Mouse (Mus musculus): Measurements from ENCODE around the gene Rin2. TPM values are rescaled to one million over a fixed set of nuclear protein-coding genes. Genes with fewer than 3 reads are reported as not detected.

Gene Rin2
- polyA plus RNA-seq, 1 experiment = 12.3 TPM

DNA sequence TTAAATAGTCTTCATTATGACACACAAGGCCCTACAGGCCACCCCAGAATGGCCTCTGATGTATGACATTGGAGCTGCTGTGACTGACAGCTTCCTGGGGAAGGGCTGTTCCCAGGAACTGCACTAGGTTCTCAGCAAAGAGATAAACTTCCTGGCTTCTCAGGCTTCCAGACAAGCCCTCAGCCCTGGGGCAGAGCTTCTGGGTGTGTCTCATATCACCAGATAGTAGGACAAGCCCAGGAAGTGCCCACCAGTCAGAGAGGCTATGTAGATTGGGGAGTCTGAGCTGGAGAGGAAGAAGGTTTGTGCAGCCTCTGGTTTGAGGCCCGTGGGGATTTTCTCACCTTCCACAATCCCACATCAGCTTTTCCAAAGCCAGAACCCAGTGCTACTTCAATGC lies 122.8 kb downstream of the Rin2 start:
- Histone ChIP-seq H3K27ac (ENCODE audit: insufficient read depth, low read length) (no peak overlapping the region), H3K4me1 (ENCODE audit: control insufficient read depth, insufficient read depth, low read length) (no peaks in the 10 kb centered on the region), H3K4me3 (replicated peaks; ENCODE audit: insufficient read depth, low read depth, low read length) (no peak overlapping the region), H3K27me3 (ENCODE audit: control insufficient read depth, insufficient read depth, low read length) (no peaks in the 10 kb centered on the region)
- TF ChIP-seq POLR2A (IDR thresholded peaks at IDR 0.05; ENCODE audit: borderline replicate concordance, insufficient read depth, low read length) (no peak), CTCF (IDR thresholded peaks at IDR 0.05; ENCODE audit: borderline replicate concordance, insufficient read depth, low read depth, low read length) (no peak)
- DNase-seq = no peak
- 79% methylated on average over 1 of the region's 1 CpGs for WGBS

DNA sequence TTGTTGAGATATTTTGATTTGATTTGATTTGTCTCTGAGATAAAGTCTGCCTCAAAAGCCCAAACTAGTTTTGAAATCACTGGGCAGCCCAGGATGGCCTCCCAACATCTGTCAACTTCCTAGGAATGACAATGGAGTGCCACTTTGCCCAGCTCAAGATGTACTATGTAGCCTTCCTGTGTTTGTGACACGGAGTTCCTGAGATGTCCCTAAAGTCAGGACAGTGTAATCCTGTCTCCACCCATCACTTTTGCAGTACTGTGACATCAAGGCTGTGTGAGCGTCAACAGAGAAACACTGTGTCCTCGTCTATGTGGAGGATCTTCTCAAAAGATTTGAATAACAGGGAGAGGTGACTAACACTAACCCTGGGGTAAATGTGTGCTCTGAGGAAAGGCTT lies 123.9 kb downstream of the Rin2 start:
- Histone ChIP-seq H3K4me3 (replicated peaks; ENCODE audit: insufficient read depth, low read depth, low read length) (no peak overlapping the region), H3K4me1 (ENCODE audit: control insufficient read depth, insufficient read depth, low read length) (no peaks in the 10 kb centered on the region), H3K27ac (ENCODE audit: insufficient read depth, low read length) (no peak overlapping the region), H3K27me3 (ENCODE audit: control insufficient read depth, insufficient read depth, low read length) (no peaks in the 10 kb centered on the region)
- 71% methylated on average over 3 of the region's 3 CpGs for WGBS
- TF ChIP-seq CTCF (IDR thresholded peaks at IDR 0.05; ENCODE audit: borderline replicate concordance, insufficient read depth, low read depth, low read length) = no peak
- TF ChIP-seq POLR2A (IDR thresholded peaks at IDR 0.05; ENCODE audit: borderline replicate concordance, insufficient read depth, low read length) = no peak
- no peak for DNase-seq

DNA sequence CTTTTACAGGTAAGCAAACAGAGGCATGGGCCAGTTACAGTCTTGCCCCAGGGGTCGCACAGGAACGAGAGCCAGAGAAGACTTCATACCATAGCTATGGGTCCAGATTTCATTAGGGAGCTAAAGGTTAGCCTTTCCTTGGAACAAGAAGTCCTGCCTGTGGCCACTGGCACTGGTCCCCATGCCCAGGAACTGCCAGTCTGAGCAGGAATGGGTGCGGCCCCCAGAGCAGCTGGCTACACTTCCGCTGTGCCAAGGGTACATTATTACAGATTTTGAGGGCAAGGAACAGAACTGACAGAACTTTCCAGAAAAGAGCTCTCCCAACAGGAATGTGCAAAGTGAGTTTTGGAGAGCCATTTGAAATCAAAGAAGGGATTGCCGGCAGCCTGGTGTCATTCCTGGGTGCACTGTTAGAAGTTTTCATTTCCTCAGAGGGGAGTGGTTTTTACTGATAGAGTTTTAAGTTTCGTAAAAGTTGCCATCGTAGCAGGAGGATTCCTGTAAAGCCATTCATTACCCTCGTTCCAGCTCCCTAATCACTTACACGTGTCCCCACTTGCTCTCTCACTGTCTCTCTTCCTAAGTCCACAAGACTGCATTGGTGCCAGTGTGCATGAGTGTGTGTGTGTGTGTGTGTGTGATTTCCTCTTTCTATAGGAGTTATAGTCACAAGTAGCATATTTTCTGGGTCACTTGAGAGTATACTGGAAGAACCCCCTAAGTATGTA lies 126.5 kb downstream of the Rin2 start:
- Histone ChIP-seq H3K27ac (ENCODE audit: insufficient read depth, low read length) (no peak overlapping the region), H3K27me3 (ENCODE audit: control insufficient read depth, insufficient read depth, low read length) (no peaks in the 10 kb centered on the region), H3K4me1 (ENCODE audit: control insufficient read depth, insufficient read depth, low read length) (no peaks in the 10 kb centered on the region), H3K4me3 (replicated peaks; ENCODE audit: insufficient read depth, low read depth, low read length) (no peak overlapping the region)
- TF ChIP-seq CTCF (IDR thresholded peaks at IDR 0.05; ENCODE audit: borderline replicate concordance, insufficient read depth, low read depth, low read length) (no peak), POLR2A (IDR thresholded peaks at IDR 0.05; ENCODE audit: borderline replicate concordance, insufficient read depth, low read length) (no peak)
- 67% methylated on average over 9 of the region's 9 CpGs for WGBS
- no peak for DNase-seq

DNA sequence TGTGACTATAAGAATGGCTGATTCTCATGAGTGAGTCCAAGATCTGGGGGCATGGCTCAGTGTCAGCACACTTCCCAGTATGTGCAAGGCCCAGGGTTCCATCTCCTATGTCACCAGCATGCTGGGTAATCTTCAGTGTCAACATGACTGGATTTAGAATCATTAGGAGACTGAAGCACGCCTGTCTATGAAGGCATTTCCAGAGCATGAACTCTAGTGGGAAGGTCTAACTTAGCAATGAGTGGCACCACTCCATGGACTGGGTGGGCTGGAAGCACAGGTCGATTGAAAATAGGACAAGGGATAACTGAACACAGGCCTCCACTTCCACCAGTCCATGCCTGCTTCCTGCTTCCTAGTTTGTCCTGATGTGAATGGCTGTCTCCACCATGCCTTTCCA lies 127.6 kb downstream of the Rin2 start:
- TF ChIP-seq CTCF (IDR thresholded peaks at IDR 0.05; ENCODE audit: borderline replicate concordance, insufficient read depth, low read depth, low read length) = no peak
- TF ChIP-seq POLR2A (IDR thresholded peaks at IDR 0.05; ENCODE audit: borderline replicate concordance, insufficient read depth, low read length) = no peak
- no peak for DNase-seq
- no peaks in the 10 kb centered on the region for H3K27me3 ChIP-seq (ENCODE audit: control insufficient read depth, insufficient read depth, low read length)
- WGBS = 67% methylated on average over 2 of the region's 2 CpGs
- H3K4me3 ChIP-seq (replicated peaks; ENCODE audit: insufficient read depth, low read depth, low read length) = no peak overlapping the region
- no peaks in the 10 kb centered on the region for H3K4me1 ChIP-seq (ENCODE audit: control insufficient read depth, insufficient read depth, low read length)
- H3K27ac ChIP-seq (ENCODE audit: insufficient read depth, low read length) = no peak overlapping the region

DNA sequence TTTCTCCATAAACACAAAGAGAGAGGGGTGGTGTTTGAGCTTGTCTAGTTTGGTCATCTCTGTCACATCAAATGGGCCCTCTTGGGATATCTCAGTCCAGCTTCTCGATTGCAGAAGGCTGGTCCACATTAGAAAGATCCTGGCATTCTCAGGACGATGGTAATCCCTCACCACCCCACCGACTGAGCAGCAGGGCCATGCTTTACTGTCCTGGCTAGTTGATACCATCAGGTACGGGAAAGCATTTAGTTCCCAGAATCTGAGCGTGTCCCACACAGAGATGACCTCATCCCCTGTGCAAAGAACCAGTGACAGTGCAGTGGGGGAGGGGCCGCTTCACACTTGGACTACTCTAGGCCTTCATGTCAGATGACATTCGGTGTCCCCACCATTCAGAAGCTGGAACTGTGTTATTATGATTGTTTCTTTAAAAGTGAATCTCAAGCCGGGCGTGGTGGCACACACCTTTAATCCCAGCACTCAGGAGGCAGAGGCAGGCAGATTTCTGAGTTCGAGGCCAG lies 128.9 kb downstream of the Rin2 start:
- DNase-seq = no peak
- Histone ChIP-seq H3K27ac (ENCODE audit: insufficient read depth, low read length) (no peak overlapping the region), H3K4me1 (ENCODE audit: control insufficient read depth, insufficient read depth, low read length) (no peaks in the 10 kb centered on the region), H3K4me3 (replicated peaks; ENCODE audit: insufficient read depth, low read depth, low read length) (no peak overlapping the region), H3K27me3 (ENCODE audit: control insufficient read depth, insufficient read depth, low read length) (no peaks in the 10 kb centered on the region)
- 88% methylated on average over 10 of the region's 10 CpGs for WGBS
- no peak for TF ChIP-seq CTCF (IDR thresholded peaks at IDR 0.05; ENCODE audit: borderline replicate concordance, insufficient read depth, low read depth, low read length)
- TF ChIP-seq POLR2A (IDR thresholded peaks at IDR 0.05; ENCODE audit: borderline replicate concordance, insufficient read depth, low read length) = no peak

DNA sequence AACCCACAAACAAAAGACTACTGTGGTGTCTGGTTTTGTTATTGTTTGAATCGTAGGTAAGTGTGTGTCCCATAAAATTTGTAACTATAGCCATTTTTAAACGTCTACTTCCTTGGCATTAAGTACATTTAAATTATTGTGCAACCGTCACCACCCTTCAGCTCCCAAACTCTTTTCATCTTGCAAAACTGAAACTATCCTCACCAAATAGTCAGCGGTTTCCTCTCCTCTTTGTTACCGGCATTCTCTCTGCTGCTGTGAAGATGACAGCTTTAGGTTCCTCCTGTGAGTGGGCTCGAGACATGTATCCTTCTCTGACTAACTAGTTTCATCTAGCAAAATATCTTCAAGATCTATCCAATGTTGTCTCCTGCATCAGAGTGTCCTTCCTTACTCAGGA lies 129.5 kb downstream of the Rin2 start:
- Histone ChIP-seq H3K4me1 (ENCODE audit: control insufficient read depth, insufficient read depth, low read length) (no peaks in the 10 kb centered on the region), H3K4me3 (replicated peaks; ENCODE audit: insufficient read depth, low read depth, low read length) (no peak overlapping the region), H3K27ac (ENCODE audit: insufficient read depth, low read length) (no peak overlapping the region), H3K27me3 (ENCODE audit: control insufficient read depth, insufficient read depth, low read length) (no peaks in the 10 kb centered on the region)
- TF ChIP-seq POLR2A (IDR thresholded peaks at IDR 0.05; ENCODE audit: borderline replicate concordance, insufficient read depth, low read length) (no peak), CTCF (IDR thresholded peaks at IDR 0.05; ENCODE audit: borderline replicate concordance, insufficient read depth, low read depth, low read length) (no peak)
- WGBS = 95% methylated on average over 6 of the region's 6 CpGs
- no peak for DNase-seq

DNA sequence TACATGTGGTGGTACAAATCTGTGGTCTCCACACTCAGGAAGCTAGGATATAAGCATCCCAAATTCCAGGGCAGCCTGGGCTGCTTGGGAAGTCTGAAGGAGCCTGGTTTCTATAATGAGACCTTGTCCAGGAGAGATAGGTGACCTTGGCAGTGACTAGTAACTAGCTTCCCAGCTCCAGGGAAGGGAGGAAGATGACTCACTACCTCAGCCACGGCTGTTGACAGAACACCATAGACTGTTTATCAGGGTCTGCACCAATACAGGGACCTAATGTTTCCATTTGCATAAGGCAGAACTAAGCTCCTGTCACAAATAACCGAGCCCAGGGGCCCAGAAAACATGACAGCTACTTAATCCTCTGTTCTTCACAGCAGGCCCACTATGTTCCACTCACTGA lies 132.3 kb downstream of the Rin2 start:
- 56% methylated on average over 2 of the region's 2 CpGs for WGBS
- H3K27ac ChIP-seq (ENCODE audit: insufficient read depth, low read length) = no peak overlapping the region
- TF ChIP-seq POLR2A (IDR thresholded peaks at IDR 0.05; ENCODE audit: borderline replicate concordance, insufficient read depth, low read length) = no peak
- no peak for DNase-seq
- no peaks in the 10 kb centered on the region for H3K27me3 ChIP-seq (ENCODE audit: control insufficient read depth, insufficient read depth, low read length)
- H3K4me1 ChIP-seq (ENCODE audit: control insufficient read depth, insufficient read depth, low read length) = no peaks in the 10 kb centered on the region
- no peak overlapping the region for H3K4me3 ChIP-seq (replicated peaks; ENCODE audit: insufficient read depth, low read depth, low read length)

DNA sequence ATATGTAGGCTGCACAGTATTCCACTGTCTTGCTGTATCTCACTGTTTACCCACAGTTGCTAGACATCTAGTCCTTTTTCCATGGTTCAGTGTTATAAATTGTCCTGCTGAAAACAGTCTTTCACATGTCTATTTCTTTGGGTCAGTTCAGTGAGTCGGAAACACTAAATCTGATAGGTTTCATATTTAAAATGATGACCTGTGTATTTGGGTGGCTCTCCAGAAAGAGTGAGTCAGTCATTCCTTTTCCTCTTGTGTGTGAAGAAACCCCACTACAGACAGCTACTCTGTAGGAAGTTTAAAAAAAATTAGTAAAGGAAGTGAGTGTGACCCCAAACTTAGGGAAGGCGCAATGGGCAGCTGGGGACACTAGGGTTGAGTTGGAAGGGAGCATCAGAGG lies 133.2 kb downstream of the Rin2 start:
- H3K27ac ChIP-seq (ENCODE audit: insufficient read depth, low read length) = no peak overlapping the region
- no peaks in the 10 kb centered on the region for H3K27me3 ChIP-seq (ENCODE audit: control insufficient read depth, insufficient read depth, low read length)
- WGBS = 96% methylated on average over 2 of the region's 2 CpGs
- DNase-seq = no peak
- no peaks in the 10 kb centered on the region for H3K4me1 ChIP-seq (ENCODE audit: control insufficient read depth, insufficient read depth, low read length)
- no peak for TF ChIP-seq CTCF (IDR thresholded peaks at IDR 0.05; ENCODE audit: borderline replicate concordance, insufficient read depth, low read depth, low read length)
- TF ChIP-seq POLR2A (IDR thresholded peaks at IDR 0.05; ENCODE audit: borderline replicate concordance, insufficient read depth, low read length) = no peak
- H3K4me3 ChIP-seq (replicated peaks; ENCODE audit: insufficient read depth, low read depth, low read length) = no peak overlapping the region
